Mouse (Mus musculus) MEL (cell line): Measurements from ENCODE around the gene Aaed1. TPM values are rescaled to one million over a fixed set of nuclear protein-coding genes. Genes with fewer than 3 reads are reported as not detected.

Experiments used
- DNase-seq: peaks from one replicate; pipeline ENCODE4 v3.0.0; 2011; ENCODE audit warnings: low read depth, low spot score
- H3K27ac ChIP-seq: 2 replicates; pipeline ENCODE4 v1.5.1; 2012; ENCODE audit warnings: low read depth, mild to moderate bottlenecking, control low read depth, low read length, moderate library complexity; ENCODE audit not compliant: control insufficient read depth
- H3K27me3 ChIP-seq, 2 experiments: fragments of 150-350 bp in 1 of 2; sonication (generic) in 1 of 2; 2 replicates each; pipeline ENCODE4 v1.6.1; 2012; ENCODE audit warnings: low read length in 2 of 2, mild to moderate bottlenecking in 2 of 2, improper control_type of control experiment in 1 of 2, moderate library complexity in 1 of 2; ENCODE audit not compliant: insufficient read depth in 2 of 2, control insufficient read depth in 1 of 2
- H3K36me3 ChIP-seq, 2 experiments: 2 replicates each; pipeline ENCODE4 v1.6.1; 2012 to 2014; ENCODE audit warnings: low read length in 2 of 2, improper control_type of control experiment in 1 of 2, inconsistent platforms in 1 of 2, mild to moderate bottlenecking in 1 of 2; ENCODE audit not compliant: insufficient read depth in 2 of 2, control insufficient read depth in 1 of 2
- H3K4me1 ChIP-seq, 2 experiments: fragments of 150-350 bp in 1 of 2; sonication (generic) in 1 of 2; 2 replicates each; pipeline ENCODE4 v1.6.1; 2012; ENCODE audit warnings: low read length in 2 of 2, improper control_type of control experiment in 1 of 2, mild to moderate bottlenecking in 1 of 2; ENCODE audit not compliant: insufficient read depth in 2 of 2, control insufficient read depth in 1 of 2
- H3K4me3 ChIP-seq, 2 experiments: fragments of 150-350 bp in 1 of 2; sonication (generic) in 1 of 2; 2 replicates each; pipeline ENCODE4 v1.5.1; 2012; ENCODE audit warnings: low read depth in 2 of 2, low read length in 2 of 2, mild to moderate bottlenecking in 2 of 2, moderate library complexity in 2 of 2, control low read depth in 1 of 2, improper control_type of control experiment in 1 of 2; ENCODE audit not compliant: control insufficient read depth in 1 of 2, insufficient read depth in 1 of 2
- H3K79me2 ChIP-seq: 2 replicates; pipeline ENCODE4 v1.6.1; 2012; ENCODE audit warnings: mild to moderate bottlenecking, low read length, moderate library complexity; ENCODE audit not compliant: control insufficient read depth, poor library complexity, insufficient read depth
- H3K9ac ChIP-seq: 2 replicates; pipeline ENCODE4 v1.6.1; 2012; ENCODE audit warnings: low read depth, mild to moderate bottlenecking, control low read depth, low read length, moderate library complexity; ENCODE audit not compliant: control insufficient read depth, poor library complexity, severe bottlenecking
- H3K9me3 ChIP-seq: fragments of 150-350 bp; sonication (generic); replicated peaks from 2 replicates; pipeline ENCODE4 v1.6.1; 2012; ENCODE audit warnings: mild to moderate bottlenecking, low read length, improper control_type of control experiment, moderate library complexity; ENCODE audit not compliant: insufficient read depth
- CTCF ChIP-seq, 3 experiments: IDR thresholded peaks in 2 of 3; conservative IDR thresholded peaks in 1 of 3; 2 replicates each; pipeline ENCODE4 v1.5.1; 2011 to 2012; ENCODE audit warnings: low read length in 3 of 3, low read depth in 2 of 3, mild to moderate bottlenecking in 2 of 3, improper control_type of control experiment in 1 of 3, inconsistent platforms in 1 of 3, mixed read lengths in 1 of 3, moderate library complexity in 1 of 3; ENCODE audit not compliant: control insufficient read depth in 1 of 3, insufficient read depth in 1 of 3, poor library complexity in 1 of 3, severe bottlenecking in 1 of 3
- E2F4 ChIP-seq: IDR thresholded peaks from 2 replicates; pipeline ENCODE4 v1.6.1; 2011; ENCODE audit warnings: low read depth, low read length, improper control_type of control experiment, borderline replicate concordance
- ELF1 ChIP-seq: IDR thresholded peaks from 2 replicates; pipeline ENCODE4 v1.6.1; 2014; ENCODE audit warnings: low read depth, mild to moderate bottlenecking, inconsistent platforms, low read length, improper control_type of control experiment, moderate library complexity
- EP300 ChIP-seq, 2 experiments: IDR thresholded peaks; 2 replicates each; pipeline ENCODE4 v1.6.1; 2011; ENCODE audit warnings: improper control_type of control experiment in 2 of 2, low read length in 2 of 2, low read depth in 1 of 2, mild to moderate bottlenecking in 1 of 2
- GABPA ChIP-seq: IDR thresholded peaks from 2 replicates; pipeline ENCODE4 v1.6.1; 2012; ENCODE audit warnings: low read depth, mild to moderate bottlenecking, inconsistent platforms, low read length, improper control_type of control experiment, moderate library complexity
- GATA1 ChIP-seq: IDR thresholded peaks from 2 replicates; pipeline ENCODE4 v1.6.1; 2011; ENCODE audit warnings: low read depth, low read length, improper control_type of control experiment
- JUND ChIP-seq: IDR thresholded peaks from 2 replicates; pipeline ENCODE4 v1.6.1; 2011; ENCODE audit warnings: low read depth, mild to moderate bottlenecking, improper control_type of control experiment, low read length
- MAFK ChIP-seq: IDR thresholded peaks from 2 replicates; pipeline ENCODE4 v1.6.1; 2011; ENCODE audit warnings: low read depth, mild to moderate bottlenecking, low read length, improper control_type of control experiment, borderline replicate concordance
- MXI1 ChIP-seq: IDR thresholded peaks from 2 replicates; pipeline ENCODE4 v1.6.1; 2011; ENCODE audit warnings: mild to moderate bottlenecking, low read depth, low read length, improper control_type of control experiment
- MYB ChIP-seq: IDR thresholded peaks from 2 replicates; pipeline ENCODE4 v1.6.1; 2011; ENCODE audit warnings: mild to moderate bottlenecking, low read depth, low read length, improper control_type of control experiment
- MYC ChIP-seq: IDR thresholded peaks from 2 replicates; pipeline ENCODE4 v1.6.1; 2011; ENCODE audit warnings: low read depth, mild to moderate bottlenecking, low read length, improper control_type of control experiment, moderate library complexity
- RAD21 ChIP-seq: IDR thresholded peaks from 2 replicates; pipeline ENCODE4 v1.6.1; 2011; ENCODE audit warnings: mild to moderate bottlenecking, low read depth, low read length, improper control_type of control experiment
- RCOR1 ChIP-seq: IDR thresholded peaks from 2 replicates; pipeline ENCODE4 v1.6.1; 2012; ENCODE audit warnings: low read depth, mild to moderate bottlenecking, inconsistent platforms, low read length, improper control_type of control experiment
- SIN3A ChIP-seq: IDR thresholded peaks from 2 replicates; pipeline ENCODE4 v1.6.1; 2012; ENCODE audit warnings: low read length, improper control_type of control experiment, inconsistent platforms
- TAL1 ChIP-seq: IDR thresholded peaks from 2 replicates; pipeline ENCODE4 v1.6.1; 2012; ENCODE audit warnings: mild to moderate bottlenecking, inconsistent platforms, low read length, moderate library complexity, mixed read lengths
- TBP ChIP-seq: IDR thresholded peaks from 2 replicates; pipeline ENCODE4 v1.8.0; 2011; ENCODE audit warnings: low read depth, low read length, improper control_type of control experiment
- USF1 ChIP-seq: IDR thresholded peaks from 2 replicates; pipeline ENCODE4 v1.6.1; 2014; ENCODE audit warnings: low read depth, mild to moderate bottlenecking, inconsistent platforms, low read length, improper control_type of control experiment, moderate library complexity
- ZC3H11A ChIP-seq: IDR thresholded peaks from 2 replicates; pipeline ENCODE4 v1.6.1; 2012; ENCODE audit warnings: low read depth, mild to moderate bottlenecking, inconsistent platforms, low read length, improper control_type of control experiment
- polyA plus RNA-seq, 2 experiments: library from polyadenylated mRNA; stranded (reverse) in 1 of 2; unstranded in 1 of 2; fragments of >175 nt in 1 of 2; fragments of >200 nt in 1 of 2; gene quantifications; 2 replicates each; pipeline versions ENCODE4 v1.2.1 to v1.2.4; 2012; ENCODE audit warnings: low replicate concordance in 2 of 2, low read depth in 1 of 2; ENCODE audit not compliant: insufficient read length in 2 of 2, insufficient read depth in 1 of 2, missing spikeins in 1 of 2
- total RNA-seq: library from RNA; depleted of rRNA; stranded (reverse); fragments of 300-350 nt; gene quantifications from 2 replicates; pipeline ENCODE4 v1.2.3, GENCODE M21; 2012

Gene Aaed1
- total and polyA plus RNA-seq, 3 experiments, result 4.2 to 190 (median 13.5) TPM

DNA sequence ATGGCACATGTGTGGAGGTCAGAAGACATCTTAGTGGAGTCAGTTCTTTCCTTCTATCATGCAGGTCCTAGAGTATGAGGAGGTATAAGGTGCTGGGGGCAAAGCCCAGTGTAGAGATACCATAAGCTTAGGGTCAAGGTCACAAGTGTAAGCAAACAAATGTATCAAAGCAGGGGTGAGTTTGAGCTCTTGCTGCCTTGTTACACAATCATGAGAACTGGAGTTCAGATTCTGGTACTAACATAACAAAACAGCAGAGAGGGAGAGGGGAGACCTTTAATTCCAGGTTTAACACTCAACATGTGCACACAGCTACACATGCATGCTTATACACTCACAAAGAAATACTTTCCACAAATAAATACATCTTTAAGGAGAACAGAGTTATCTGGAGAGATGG lies 69.8 kb downstream of the Aaed1 start:
- no peaks in the 10 kb centered on the region for H3K27me3 ChIP-seq
- TF ChIP-seq GABPA, result no peak
- no peak for TF ChIP-seq EP300 (IDR thresholded peaks at IDR 0.05; ENCODE audit: low read depth in 1 of 2, low read length in 2 of 2)
- no peak for TF ChIP-seq ZC3H11A
- TF ChIP-seq MYB, result no peak
- TF ChIP-seq MAFK, result no peak
- TF ChIP-seq TAL1, result no peak
- no peak for TF ChIP-seq SIN3A
- TF ChIP-seq E2F4, result no peak
- no peak for TF ChIP-seq TBP
- no peak for TF ChIP-seq MXI1

GRCm38 (mm10) chr13:64240626-64241025 lies 71.9 kb downstream of the Aaed1 start:
- TF ChIP-seq SIN3A (no peak), RAD21 (no peak), USF1 (no peak), TBP (no peak), ELF1 (no peak), JUND (no peak), GATA1 (no peak), CTCF (IDR thresholded peaks at IDR 0.05 in 2 of 3, conservative IDR thresholded peaks at IDR 0.05 in 1 of 3; ENCODE audit: control insufficient read depth in 1 of 3, insufficient read depth in 1 of 3, low read depth in 2 of 3, low read length in 3 of 3, poor library complexity in 1 of 3, severe bottlenecking in 1 of 3) (no peak), RCOR1 (no peak), MYC (no peak), MAFK (no peak)
- no peaks in the 10 kb centered on the region for H3K9me3 ChIP-seq
- peaks cover 3 to 10% of the 10 kb centered on the region in 2 experiments; a peak in 3 of 4 replicates for H3K4me1 ChIP-seq
- no peak overlapping the region for H3K9ac ChIP-seq
- H3K79me2 ChIP-seq, result no peaks in the 10 kb centered on the region
- H3K27me3 ChIP-seq, result no peaks in the 10 kb centered on the region
- peaks cover 0 to 28% of the 10 kb centered on the region in 2 experiments for H3K36me3 ChIP-seq
- no peak overlapping the region for H3K4me3 ChIP-seq
- H3K27ac ChIP-seq, result no peak overlapping the region
- DNase-seq, result no peak

More for the DNA sequence above, 69.8 kb downstream of the Aaed1 start:
- no peaks in the 10 kb centered on the region for H3K9me3 ChIP-seq
- H3K27ac ChIP-seq, result no peak overlapping the region
- H3K79me2 ChIP-seq, result no peaks in the 10 kb centered on the region
- no peaks in the 10 kb centered on the region; a peak in 1 of 4 replicates for H3K4me1 ChIP-seq
- peaks cover 0 to 12% of the 10 kb centered on the region in 2 experiments for H3K36me3 ChIP-seq
- H3K4me3 ChIP-seq, result no peak overlapping the region
- DNase-seq, result no peak
- no peak overlapping the region for H3K9ac ChIP-seq
